Mouse (Mus musculus): ENCODE measurements around the gene Bace2. TPM values are rescaled to one million over a fixed set of nuclear protein-coding genes. Genes with fewer than 3 reads are reported as not detected.

Gene Bace2
- polyA plus RNA-seq, 1 experiment from 2014 or later, result 82.0 TPM

GRCm38 (mm10) chr16:97467993-97468791 is 111.7 kb downstream of the Bace2 start:
- Histone ChIP-seq H3K4me1 (ENCODE audit: control insufficient read depth in 2 of 2, insufficient read depth in 2 of 2, low read length in 2 of 2) (peaks cover 5 to 7% of the 10 kb centered on the region in 2 experiments; a peak in 2 of 4 replicates), H3K9ac (ENCODE audit: low read length) (no peak overlapping the region), H3K36me3 (ENCODE audit: control insufficient read depth, insufficient read depth, low read length) (no peaks in the 10 kb centered on the region), H3K9me3 (ENCODE audit: control insufficient read depth, low read length) (no peaks in the 10 kb centered on the region), H3K27me3 (ENCODE audit: control insufficient read depth, insufficient read depth, low read length) (no peaks in the 10 kb centered on the region), H3K27ac (replicated peaks in 1 of 2; ENCODE audit: control insufficient read depth in 1 of 2, insufficient read depth in 1 of 2, low read depth in 2 of 2, low read length in 2 of 2) (no peak overlapping the region), H3K4me3 (ENCODE audit: control insufficient read depth in 1 of 2, insufficient read depth in 1 of 2, low read depth in 1 of 2, low read length in 2 of 2) (no peak overlapping the region), H3K4me2 (ENCODE audit: low read length) (no peak overlapping the region)
- no peak for ATAC-seq (ENCODE audit: insufficient number of reproducible peaks, insufficient read depth, low FRiP score, low read depth)
- 76% methylated on average over 4 of the region's 4 CpGs for WGBS

GRCm38 (mm10) chr16:97474671-97475070 is 118.1 kb downstream of the Bace2 start:
- Histone ChIP-seq H3K36me3 (ENCODE audit: control insufficient read depth, insufficient read depth, low read length) (no peaks in the 10 kb centered on the region), H3K9me3 (ENCODE audit: control insufficient read depth, low read length) (no peaks in the 10 kb centered on the region), H3K27ac (replicated peaks in 1 of 2; ENCODE audit: control insufficient read depth in 1 of 2, insufficient read depth in 1 of 2, low read depth in 2 of 2, low read length in 2 of 2) (no peak overlapping the region; a peak in 1 of 4 replicates), H3K9ac (ENCODE audit: low read length) (no peak overlapping the region), H3K4me3 (ENCODE audit: control insufficient read depth in 1 of 2, insufficient read depth in 1 of 2, low read depth in 1 of 2, low read length in 2 of 2) (no peak overlapping the region), H3K27me3 (ENCODE audit: control insufficient read depth, insufficient read depth, low read length) (no peaks in the 10 kb centered on the region), H3K4me1 (ENCODE audit: control insufficient read depth in 2 of 2, insufficient read depth in 2 of 2, low read length in 2 of 2) (peaks cover 9 to 13% of the 10 kb centered on the region in 2 experiments), H3K4me2 (ENCODE audit: low read length) (no peak overlapping the region)
- no peak for ATAC-seq (ENCODE audit: insufficient number of reproducible peaks, insufficient read depth, low FRiP score, low read depth)
- WGBS, result 74% methylated on average over 2 of the region's 2 CpGs

GRCm38 (mm10) chr16:97475581-97475980 is 119.0 kb downstream of the Bace2 start:
- WGBS, result 36% methylated on average over 3 of the region's 3 CpGs
- no peaks in the 10 kb centered on the region for H3K9me3 ChIP-seq (ENCODE audit: control insufficient read depth, low read length)
- no peak overlapping the region for H3K9ac ChIP-seq (ENCODE audit: low read length)
- H3K4me1 ChIP-seq (ENCODE audit: control insufficient read depth in 2 of 2, insufficient read depth in 2 of 2, low read length in 2 of 2), result peaks cover 8 to 11% of the 10 kb centered on the region in 2 experiments
- H3K4me2 ChIP-seq (ENCODE audit: low read length), result no peak overlapping the region
- peak; percentile 45; the same call in 1 of the 2 replicates for ATAC-seq (ENCODE audit: insufficient number of reproducible peaks, insufficient read depth, low FRiP score, low read depth)
- H3K36me3 ChIP-seq (ENCODE audit: control insufficient read depth, insufficient read depth, low read length), result no peaks in the 10 kb centered on the region
- no peak overlapping the region for H3K4me3 ChIP-seq (ENCODE audit: control insufficient read depth in 1 of 2, insufficient read depth in 1 of 2, low read depth in 1 of 2, low read length in 2 of 2)
- no peaks in the 10 kb centered on the region for H3K27me3 ChIP-seq (ENCODE audit: control insufficient read depth, insufficient read depth, low read length)
- H3K27ac ChIP-seq (replicated peaks in 1 of 2; ENCODE audit: control insufficient read depth in 1 of 2, insufficient read depth in 1 of 2, low read depth in 2 of 2, low read length in 2 of 2), result peak overlapping the region; percentile 7 to 17; a peak in 1 of 4 replicates

- no peak overlapping the region for H3K4me3 ChIP-seq (ENCODE audit: control insufficient read depth in 1 of 2, insufficient read depth in 1 of 2, low read depth in 1 of 2, low read length in 2 of 2)
- no peaks in the 10 kb centered on the region for H3K36me3 ChIP-seq (ENCODE audit: control insufficient read depth, insufficient read depth, low read length)
- H3K27me3 ChIP-seq (ENCODE audit: control insufficient read depth, insufficient read depth, low read length), result no peaks in the 10 kb centered on the region
- peaks cover 3 to 6% of the 10 kb centered on the region in 2 experiments for H3K4me1 ChIP-seq (ENCODE audit: control insufficient read depth in 2 of 2, insufficient read depth in 2 of 2, low read length in 2 of 2)
- 85% methylated on average over 1 of the region's 1 CpGs for WGBS
- no peak overlapping the region for H3K9ac ChIP-seq (ENCODE audit: low read length)
- ATAC-seq (ENCODE audit: insufficient number of reproducible peaks, insufficient read depth, low FRiP score, low read depth), result no peak
- no peak overlapping the region for H3K4me2 ChIP-seq (ENCODE audit: low read length)
- no peaks in the 10 kb centered on the region for H3K9me3 ChIP-seq (ENCODE audit: control insufficient read depth, low read length)
- no peak overlapping the region for H3K27ac ChIP-seq (replicated peaks in 1 of 2; ENCODE audit: control insufficient read depth in 1 of 2, insufficient read depth in 1 of 2, low read depth in 2 of 2, low read length in 2 of 2)
Observed at GRCm38 (mm10) chr16:97476524-97476923, 120.0 kb downstream of the Bace2 start.

GRCm38 (mm10) chr16:97478655-97479054 is 122.1 kb downstream of the Bace2 start:
- Histone ChIP-seq H3K4me3 (ENCODE audit: control insufficient read depth in 1 of 2, insufficient read depth in 1 of 2, low read depth in 1 of 2, low read length in 2 of 2) (no peak overlapping the region), H3K4me2 (ENCODE audit: low read length) (no peak overlapping the region), H3K27ac (replicated peaks in 1 of 2; ENCODE audit: control insufficient read depth in 1 of 2, insufficient read depth in 1 of 2, low read depth in 2 of 2, low read length in 2 of 2) (no peak overlapping the region), H3K9ac (ENCODE audit: low read length) (no peak overlapping the region), H3K4me1 (ENCODE audit: control insufficient read depth in 2 of 2, insufficient read depth in 2 of 2, low read length in 2 of 2) (peaks cover 3 to 6% of the 10 kb centered on the region in 2 experiments), H3K36me3 (ENCODE audit: control insufficient read depth, insufficient read depth, low read length) (no peaks in the 10 kb centered on the region), H3K9me3 (ENCODE audit: control insufficient read depth, low read length) (no peaks in the 10 kb centered on the region), H3K27me3 (ENCODE audit: control insufficient read depth, insufficient read depth, low read length) (no peaks in the 10 kb centered on the region)
- WGBS, result 64% methylated on average over 2 of the region's 2 CpGs
- ATAC-seq (ENCODE audit: insufficient number of reproducible peaks, insufficient read depth, low FRiP score, low read depth), result no peak

GRCm38 (mm10) chr16:97492369-97492768 is 135.8 kb downstream of the Bace2 start:
- Histone ChIP-seq H3K4me1 (ENCODE audit: control insufficient read depth in 2 of 2, insufficient read depth in 2 of 2, low read length in 2 of 2) (no peaks in the 10 kb centered on the region; a peak in 1 of 4 replicates), H3K36me3 (ENCODE audit: control insufficient read depth, insufficient read depth, low read length) (no peaks in the 10 kb centered on the region), H3K9me3 (ENCODE audit: control insufficient read depth, low read length) (no peaks in the 10 kb centered on the region), H3K27me3 (ENCODE audit: control insufficient read depth, insufficient read depth, low read length) (no peaks in the 10 kb centered on the region), H3K9ac (ENCODE audit: low read length) (no peak overlapping the region), H3K4me2 (ENCODE audit: low read length) (no peak overlapping the region), H3K4me3 (ENCODE audit: control insufficient read depth in 1 of 2, insufficient read depth in 1 of 2, low read depth in 1 of 2, low read length in 2 of 2) (no peak overlapping the region), H3K27ac (replicated peaks in 1 of 2; ENCODE audit: control insufficient read depth in 1 of 2, insufficient read depth in 1 of 2, low read depth in 2 of 2, low read length in 2 of 2) (no peak overlapping the region)
- WGBS, result 62% methylated on average over 1 of the region's 1 CpGs
- ATAC-seq (ENCODE audit: insufficient number of reproducible peaks, insufficient read depth, low FRiP score, low read depth), result no peak
